In the genomic region with DNA sequence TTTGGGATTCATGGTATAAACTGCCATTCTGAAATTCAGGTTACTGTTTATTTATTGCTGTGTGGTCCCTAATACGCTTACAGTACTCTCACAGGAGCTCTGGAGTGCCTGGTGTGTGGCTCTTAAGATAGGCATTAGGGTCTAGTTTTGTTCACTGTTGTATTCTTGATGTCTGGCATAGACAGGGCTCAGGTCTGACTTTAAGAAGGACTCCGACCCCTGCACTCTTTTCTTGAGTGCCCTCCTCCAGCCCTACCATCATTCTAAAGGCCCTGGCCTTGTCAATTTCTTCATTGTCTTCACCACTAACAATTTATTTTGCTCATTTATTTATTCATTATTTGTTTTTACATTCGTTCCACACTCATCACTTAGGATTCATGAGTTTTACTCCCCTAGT, we compare ENCODE assay signal across 8 mouse cellular contexts. TPM values are rescaled to one million over a fixed set of nuclear protein-coding genes. Genes with fewer than 3 reads are reported as not detected.
DNase-seq lines count a peak whose midpoint lies in the region; ATAC-seq lines count a peak whose summit lies in the region.

No protein-coding gene starts in this region.

- no peak overlapping the region for H3K9ac ChIP-seq in embryonic facial prominence, embryonic 12.5 days
- H3K9ac ChIP-seq in intestine, embryonic 15.5 days: no peak overlapping the region
- H3K9ac ChIP-seq in neural tube, embryonic 13.5 days: peak overlapping the region; percentile 80

- H3K4me2 ChIP-seq in embryonic facial prominence, embryonic 12.5 days (replicated peaks): peak overlapping the region; percentile 30; the same call in 1 of the 2 replicates
- H3K4me2 ChIP-seq in intestine, embryonic 15.5 days (replicated peaks): peak overlapping the region; percentile 55
- peak overlapping the region; percentile 62 for H3K4me2 ChIP-seq in neural tube, embryonic 13.5 days

- no peak overlapping the region for H3K27ac ChIP-seq in embryonic facial prominence, embryonic 12.5 days
- H3K27ac ChIP-seq in intestine, embryonic 15.5 days: no peak overlapping the region
- peak overlapping the region; percentile 75; the same call in 1 of the 2 replicates for H3K27ac ChIP-seq in neural tube, embryonic 13.5 days (replicated peaks)

- H3K27me3 ChIP-seq in embryonic facial prominence, embryonic 12.5 days: no peaks in the 10 kb centered on the region; the same call in 1 of the 2 replicates
- no peaks in the 10 kb centered on the region for H3K27me3 ChIP-seq in intestine, embryonic 15.5 days (replicated peaks)
- H3K27me3 ChIP-seq in neural tube, embryonic 13.5 days: no peaks in the 10 kb centered on the region

- WGBS in embryonic facial prominence, embryonic 12.5 days: 35% methylated on average over 3 of the region's 3 CpGs
- 33% methylated on average over 3 of the region's 3 CpGs for WGBS in intestine, embryonic 15.5 days
- WGBS in neural tube, embryonic 13.5 days: 27% methylated on average over 3 of the region's 3 CpGs

- ATAC-seq in embryonic facial prominence, embryonic 12.5 days (ENCODE audit: insufficient number of reproducible peaks, insufficient read depth, low FRiP score, low TSS enrichment): no peak
- peak; percentile 32 for ATAC-seq in intestine, embryonic 15.5 days
- peak; percentile 48; the same call in 1 of the 2 replicates for ATAC-seq in neural tube, embryonic 13.5 days (ENCODE audit: low read depth)
- ATAC-seq in CD4-positive, CD25-positive, alpha-beta regulatory T cell, adult 4 months: no peak

- no peaks in the 10 kb centered on the region for H3K36me3 ChIP-seq in embryonic facial prominence, embryonic 12.5 days
- H3K36me3 ChIP-seq in intestine, embryonic 15.5 days: no peaks in the 10 kb centered on the region
- no peaks in the 10 kb centered on the region for H3K36me3 ChIP-seq in neural tube, embryonic 13.5 days

- peak; percentile 1 for DNase-seq in kidney, adult 9 months
- no peak for DNase-seq in kidney, postnatal 25 days
- DNase-seq in frontal cortex, postnatal 14 days (ENCODE audit: low spot score in 2 of 2): no peak
- DNase-seq in MN1 (ENCODE audit: low spot score): no peak

- H3K4me3 ChIP-seq in embryonic facial prominence, embryonic 12.5 days: peak overlapping the region; percentile 59
- H3K4me3 ChIP-seq in intestine, embryonic 15.5 days (replicated peaks): peak overlapping the region; percentile 63
- peak overlapping the region; percentile 55 for H3K4me3 ChIP-seq in neural tube, embryonic 13.5 days

- H3K9me3 ChIP-seq in embryonic facial prominence, embryonic 12.5 days: no peaks in the 10 kb centered on the region
- H3K9me3 ChIP-seq in intestine, embryonic 15.5 days: no peaks in the 10 kb centered on the region
- no peaks in the 10 kb centered on the region for H3K9me3 ChIP-seq in neural tube, embryonic 13.5 days

- H3K4me1 ChIP-seq in embryonic facial prominence, embryonic 12.5 days: no peaks in the 10 kb centered on the region
- no peaks in the 10 kb centered on the region for H3K4me1 ChIP-seq in intestine, embryonic 15.5 days (replicated peaks)
- peaks cover 13% of the 10 kb centered on the region for H3K4me1 ChIP-seq in neural tube, embryonic 13.5 days (replicated peaks)

RNA-seq across cellular contexts. Expression of gene Zfp275, which starts 0.4 kb away (rescaled TPM):
- polyA plus RNA-seq in embryonic facial prominence, embryonic 12.5 days (2016; fragmentation: Nextera tagmentation; extraction: Ambion mirVana): 21.2 and 21.6 TPM in 2 replicates
- polyA plus RNA-seq in intestine, embryonic 15.5 days (2015; fragmentation: Nextera tagmentation; extraction: Ambion mirVana): 9.9 and 10.2 TPM in 2 replicates
- 10.6 and 11.0 TPM in 2 replicates for polyA plus RNA-seq in neural tube, embryonic 13.5 days (2015; fragmentation: Nextera tagmentation; extraction: Ambion mirVana)
- polyA plus RNA-seq in CD4-positive, CD25-positive, alpha-beta regulatory T cell, adult 4 months (2017; shearing (Covaris generic)): 10 to 100 TPM; 11.1 to 11.4 TPM

RNA-seq across cellular contexts. Expression of gene Gm45015, which starts 5.4 kb away (rescaled TPM):
- polyA plus RNA-seq in embryonic facial prominence, embryonic 12.5 days (2016; fragmentation: Nextera tagmentation; extraction: Ambion mirVana): not detected in 2 replicates
- not detected in 2 replicates for polyA plus RNA-seq in intestine, embryonic 15.5 days (2015; fragmentation: Nextera tagmentation; extraction: Ambion mirVana)
- polyA plus RNA-seq in neural tube, embryonic 13.5 days (2015; fragmentation: Nextera tagmentation; extraction: Ambion mirVana): not detected in 2 replicates
- not detected for polyA plus RNA-seq in CD4-positive, CD25-positive, alpha-beta regulatory T cell, adult 4 months (2017; shearing (Covaris generic))

RNA-seq across cellular contexts. Expression of gene Xlr5a, which starts 49.3 kb away (rescaled TPM):
- not detected in 2 replicates for polyA plus RNA-seq in embryonic facial prominence, embryonic 12.5 days (2016; fragmentation: Nextera tagmentation; extraction: Ambion mirVana)
- polyA plus RNA-seq in intestine, embryonic 15.5 days (2015; fragmentation: Nextera tagmentation; extraction: Ambion mirVana): 0.50 TPM in 1 of 2 replicates, not detected in the other
- polyA plus RNA-seq in neural tube, embryonic 13.5 days (2015; fragmentation: Nextera tagmentation; extraction: Ambion mirVana): not detected in 2 replicates
- not detected for polyA plus RNA-seq in CD4-positive, CD25-positive, alpha-beta regulatory T cell, adult 4 months (2017; shearing (Covaris generic))

RNA-seq across cellular contexts. Expression of gene Xlr5c, which starts 49.3 kb away (rescaled TPM):
- polyA plus RNA-seq in embryonic facial prominence, embryonic 12.5 days (2016; fragmentation: Nextera tagmentation; extraction: Ambion mirVana): not detected in 2 replicates
- polyA plus RNA-seq in intestine, embryonic 15.5 days (2015; fragmentation: Nextera tagmentation; extraction: Ambion mirVana): 0.19 and 0.29 TPM in 2 replicates
- not detected in 2 replicates for polyA plus RNA-seq in neural tube, embryonic 13.5 days (2015; fragmentation: Nextera tagmentation; extraction: Ambion mirVana)
- under 1 TPM in 1 of 2 experiments, not detected in 1; 0.26 TPM for polyA plus RNA-seq in CD4-positive, CD25-positive, alpha-beta regulatory T cell, adult 4 months (2017; shearing (Covaris generic))

RNA-seq across cellular contexts. Expression of gene Gm18336, which starts 56.5 kb away (rescaled TPM):
- polyA plus RNA-seq in embryonic facial prominence, embryonic 12.5 days (2016; fragmentation: Nextera tagmentation; extraction: Ambion mirVana): not detected in 2 replicates
- polyA plus RNA-seq in intestine, embryonic 15.5 days (2015; fragmentation: Nextera tagmentation; extraction: Ambion mirVana): not detected in 2 replicates
- not detected in 2 replicates for polyA plus RNA-seq in neural tube, embryonic 13.5 days (2015; fragmentation: Nextera tagmentation; extraction: Ambion mirVana)
- polyA plus RNA-seq in CD4-positive, CD25-positive, alpha-beta regulatory T cell, adult 4 months (2017; shearing (Covaris generic)): not detected

Comparison
In these comparisons a context has a peak if more than half of its experiments do, and no peak if none do; other contexts are left out.
1. ATAC-seq: peak in intestine, embryonic 15.5 days (single experiment) and neural tube, embryonic 13.5 days (single experiment); none in embryonic facial prominence, embryonic 12.5 days (single experiment) and CD4-positive, CD25-positive, alpha-beta regulatory T cell, adult 4 months (single experiment).
2. Peak in every context shown above with its lines, with median percentiles within 50 percentile points of each other: H3K4me2 ChIP-seq and H3K4me3 ChIP-seq.